Mouse (Mus musculus) cerebellum, adult 2 months (tissue): ENCODE data around the gene Fkbp6. TPM values are rescaled to one million over a fixed set of nuclear protein-coding genes. Genes with fewer than 3 reads are reported as not detected.

ENCODE experiments used
- DNase-seq, 2 experiments: peaks; one replicate each; pipeline ENCODE4 v3.0.0; 2021
- H3K27ac ChIP-seq: fragments of 200-500 bp; 2 replicates; pipeline ENCODE4 v1.5.1; 2012; ENCODE audit warnings: low read length, control low read depth, inconsistent platforms; ENCODE audit not compliant: insufficient read depth
- H3K27me3 ChIP-seq: fragments of 200-500 bp; 2 replicates; pipeline ENCODE4 v1.6.1; 2012; ENCODE audit warnings: inconsistent platforms, mild to moderate bottlenecking, low read length, moderate library complexity; ENCODE audit not compliant: control insufficient read depth, insufficient read depth
- H3K4me1 ChIP-seq: fragments of 200-500 bp; 2 replicates; pipeline ENCODE4 v1.6.1; 2011; ENCODE audit warnings: low read length; ENCODE audit not compliant: control insufficient read depth, insufficient read depth
- H3K4me3 ChIP-seq: fragments of 200-500 bp; replicated peaks from 2 replicates; pipeline ENCODE3; 2011; ENCODE audit warnings: mild to moderate bottlenecking, low read depth, low read length, control low read depth; ENCODE audit not compliant: insufficient read depth
- CTCF ChIP-seq: fragments of 200-500 bp; IDR thresholded peaks from 2 replicates; pipeline ENCODE4 v1.5.1; 2011; ENCODE audit warnings: low read depth, mild to moderate bottlenecking, control low read depth, low read length, moderate library complexity, borderline replicate concordance; ENCODE audit not compliant: insufficient read depth
- POLR2A ChIP-seq: fragments of 200-500 bp; IDR thresholded peaks from 2 replicates; pipeline ENCODE4 v1.6.1; 2011; ENCODE audit warnings: low read length, control low read depth, borderline replicate concordance; ENCODE audit not compliant: insufficient read depth
- WGBS: fragments of 180-500 bp; shearing (Covaris S2); methylation state at CpG from one replicate; pipeline ENCODE4 v1.1.7; 2018; 5-methylcytosine and 5-hydroxymethylcytosine counted together
- polyA plus RNA-seq: library from polyadenylated mRNA; depleted of rRNA; stranded (reverse); fragments of >200 nt; gene quantifications from 2 replicates; pipeline ENCODE4 v1.2.3, GENCODE M21; 2012

Gene Fkbp6
- polyA plus RNA-seq, 1 experiment = not detected

GRCm38 (mm10) chr5:135251079-135251454 is 98.8 kb downstream of the Fkbp6 start, which contains the start of gene Fzd9:
Gene Fzd9, minus strand, starts transcription at chr5:135251230.
- Histone ChIP-seq H3K27ac (no peak within 1 kb of the TSS), H3K4me3 (peak within 1 kb of the TSS; percentile 38), H3K27me3 (no peaks in the 10 kb centered on the region; the same call in 1 of the 2 replicates), H3K4me1 (peaks cover 5% of the 10 kb centered on the region; the same call in 1 of the 2 replicates)
- DNase-seq = peak; percentile 41 to 62
- WGBS = under 1% methylated on average over 51 of the region's 51 CpGs
- TF ChIP-seq CTCF = no peak
- no peak for TF ChIP-seq POLR2A

DNA sequence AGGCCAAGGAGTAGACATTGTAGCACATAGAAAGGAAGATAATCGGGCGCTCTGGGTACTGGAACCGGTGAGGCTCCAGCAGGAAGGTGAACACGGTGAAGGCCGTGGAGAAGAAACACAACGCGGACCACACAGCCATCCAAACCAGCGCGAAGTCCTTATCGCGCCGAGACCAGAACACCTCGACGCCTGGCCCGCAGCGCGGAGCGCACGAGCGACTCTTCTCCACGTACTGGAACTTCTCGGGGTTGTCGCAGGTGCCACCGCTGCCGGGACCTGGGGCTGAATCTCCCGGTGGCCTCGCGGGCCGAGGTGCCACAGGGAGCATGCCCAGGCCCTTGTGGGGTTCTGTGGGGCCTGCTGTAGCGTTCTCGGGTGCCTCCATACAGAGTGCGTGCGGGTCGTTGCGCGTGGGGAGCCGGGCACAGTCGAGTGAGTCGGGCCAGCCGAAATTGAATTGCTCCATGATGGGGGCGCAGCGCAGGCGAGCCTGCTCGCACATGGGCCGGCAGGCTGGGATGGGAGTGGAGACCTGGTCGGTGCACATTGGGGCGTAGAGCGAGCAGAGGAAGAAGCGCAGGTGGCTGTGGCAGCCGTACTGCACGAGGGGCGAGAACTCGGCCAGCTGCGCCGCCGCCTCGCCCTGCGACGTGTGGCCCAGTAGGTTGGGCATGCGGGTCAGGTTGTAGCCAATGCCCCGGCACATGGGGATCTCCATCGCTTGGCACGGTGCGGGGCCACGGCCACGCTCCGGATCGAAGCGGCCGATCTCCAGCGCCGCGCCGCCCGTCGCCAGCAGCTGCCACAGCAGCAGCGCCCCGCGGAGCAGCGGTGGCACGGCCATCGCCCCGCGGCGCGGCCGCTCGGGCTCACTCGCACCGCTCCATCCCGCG is 99.4 kb downstream of the Fkbp6 start:
- WGBS = 2% methylated on average over 92 of the region's 92 CpGs
- no peak for DNase-seq

GRCm38 (mm10) chr5:135248956-135249676 is 100.7 kb downstream of the Fkbp6 start:
- Histone ChIP-seq H3K4me3 (no peak overlapping the region), H3K27ac (no peak overlapping the region), H3K4me1 (peaks cover 5% of the 10 kb centered on the region; the same call in 1 of the 2 replicates), H3K27me3 (no peaks in the 10 kb centered on the region; the same call in 1 of the 2 replicates)
- DNase-seq = no peak
- whole genome bisulfite sequencing = 13% methylated on average over 16 of the region's 16 CpGs
- TF ChIP-seq POLR2A (no peak), CTCF (no peak)

More for the DNA sequence above, 99.4 kb downstream of the Fkbp6 start:
- Histone ChIP-seq H3K4me3 (peak overlapping the region; percentile 21), H3K4me1 (peaks cover 5% of the 10 kb centered on the region; the same call in 1 of the 2 replicates), H3K27me3 (no peaks in the 10 kb centered on the region; the same call in 1 of the 2 replicates), H3K27ac (no peak overlapping the region)
- TF ChIP-seq CTCF = no peak
- no peak for TF ChIP-seq POLR2A

- WGBS = 57% methylated on average over 9 of the region's 9 CpGs
- TF ChIP-seq POLR2A (no peak), CTCF (no peak)
- no peaks in the 10 kb centered on the region; the same call in 1 of the 2 replicates for H3K27me3 ChIP-seq
- H3K27ac ChIP-seq = no peak overlapping the region
- no peak overlapping the region for H3K4me3 ChIP-seq
- peaks cover 8% of the 10 kb centered on the region for H3K4me1 ChIP-seq
- no peak for DNase-seq
These were observed 102.5 kb downstream of the Fkbp6 start for GRCm38 (mm10) chr5:135247337-135247736.

GRCm38 (mm10) chr5:135246531-135246930 is 103.3 kb downstream of the Fkbp6 start:
- peaks cover 8% of the 10 kb centered on the region for H3K4me1 ChIP-seq
- no peak overlapping the region for H3K4me3 ChIP-seq
- 52% methylated on average over 4 of the region's 4 CpGs for WGBS
- no peak for TF ChIP-seq POLR2A
- TF ChIP-seq CTCF = no peak
- no peak overlapping the region for H3K27ac ChIP-seq
- no peaks in the 10 kb centered on the region; the same call in 1 of the 2 replicates for H3K27me3 ChIP-seq
- DNase-seq = no peak

DNA sequence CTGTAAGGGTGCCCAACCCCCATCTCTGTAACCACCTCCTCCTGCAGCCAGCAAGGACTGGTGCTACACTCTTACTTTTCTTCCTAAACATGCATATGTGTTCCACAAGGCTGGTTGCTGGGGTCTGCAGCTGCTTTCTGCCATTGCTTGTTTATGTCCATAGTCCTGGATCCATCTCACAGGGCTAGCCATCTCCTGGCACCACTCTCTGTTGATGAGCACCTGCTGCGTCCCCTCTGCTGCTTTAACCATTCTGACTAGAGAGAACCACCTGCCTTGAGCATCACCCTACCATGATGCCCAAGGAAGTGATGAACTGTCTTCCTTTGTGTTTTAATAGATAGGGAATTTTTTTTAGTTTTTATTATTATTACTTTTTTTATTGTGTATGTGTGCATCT is 106.7 kb downstream of the Fkbp6 start:
- no peak for TF ChIP-seq CTCF
- TF ChIP-seq POLR2A = no peak
- Histone ChIP-seq H3K27me3 (no peaks in the 10 kb centered on the region), H3K4me3 (no peak overlapping the region), H3K27ac (no peak overlapping the region), H3K4me1 (peaks cover 2% of the 10 kb centered on the region; the same call in 1 of the 2 replicates)
- 34% methylated on average over 1 of the region's 1 CpGs for WGBS
- DNase-seq = peak; percentile 40 to 42

GRCm38 (mm10) chr5:135242608-135243007 is 107.2 kb downstream of the Fkbp6 start:
- no peak for TF ChIP-seq CTCF
- TF ChIP-seq POLR2A = no peak
- WGBS = 53% methylated on average over 3 of the region's 3 CpGs
- DNase-seq = no peak
- Histone ChIP-seq H3K4me1 (peaks cover 5% of the 10 kb centered on the region), H3K27ac (no peak overlapping the region), H3K27me3 (no peaks in the 10 kb centered on the region), H3K4me3 (no peak overlapping the region)
